Mouse (Mus musculus): ENCODE measurements around the gene Gria2. TPM values are rescaled to one million over a fixed set of nuclear protein-coding genes. Genes with fewer than 3 reads are reported as not detected.

The Gria2 gene
- polyA plus RNA-seq, 2 experiments: 0.03 TPM; not detected in 1

- DNase-seq (ENCODE audit: low read depth in 3 of 3, low spot score in 3 of 3): no peak
- Histone ChIP-seq H3K27me3 (ENCODE audit: control insufficient read depth, insufficient read depth, low read length) (no peaks in the 10 kb centered on the region), H3K36me3 (replicated peaks; ENCODE audit: control insufficient read depth, insufficient read depth, low read depth) (no peaks in the 10 kb centered on the region), H3K27ac (no peak overlapping the region), H3K4me1 (replicated peaks; ENCODE audit: control insufficient read depth in 2 of 2, insufficient read depth in 2 of 2, low read length in 1 of 2) (no peaks in the 10 kb centered on the region), H3K9me3 (ENCODE audit: control insufficient read depth, low read length) (no peaks in the 10 kb centered on the region), H3K4me2 (ENCODE audit: low read depth) (no peak overlapping the region), H3K4me3 (ENCODE audit: insufficient read depth in 1 of 2, low read depth in 2 of 2, low read length in 2 of 2) (no peak overlapping the region), H3K9ac (replicated peaks) (no peak overlapping the region)
- TF ChIP-seq CTCF (IDR thresholded peaks at IDR 0.05; ENCODE audit: low read depth): no peak
- TF ChIP-seq EP300 (IDR thresholded peaks at IDR 0.05; ENCODE audit: low read depth): no peak
- ATAC-seq (ENCODE audit: insufficient read depth): no peak
- 52% methylated on average over 4 of the region's 4 CpGs for WGBS (ENCODE audit: insufficient replicate concordance)
Observed at GRCm38 (mm10) chr3:80780383-80781143, 22.1 kb downstream of the Gria2 start.

- Histone ChIP-seq H3K9me3 (ENCODE audit: control insufficient read depth, low read length) (no peaks in the 10 kb centered on the region), H3K4me3 (ENCODE audit: insufficient read depth in 1 of 2, low read depth in 2 of 2, low read length in 2 of 2) (no peak overlapping the region), H3K9ac (replicated peaks) (no peak overlapping the region), H3K4me2 (ENCODE audit: low read depth) (no peak overlapping the region), H3K36me3 (replicated peaks; ENCODE audit: control insufficient read depth, insufficient read depth, low read depth) (no peaks in the 10 kb centered on the region), H3K4me1 (replicated peaks; ENCODE audit: control insufficient read depth in 2 of 2, insufficient read depth in 2 of 2, low read length in 1 of 2) (no peaks in the 10 kb centered on the region), H3K27ac (no peak overlapping the region), H3K27me3 (ENCODE audit: control insufficient read depth, insufficient read depth, low read length) (no peaks in the 10 kb centered on the region)
- WGBS (ENCODE audit: insufficient replicate concordance): 49% methylated on average over 2 of the region's 2 CpGs
- TF ChIP-seq EP300 (IDR thresholded peaks at IDR 0.05; ENCODE audit: low read depth): no peak
- no peak for TF ChIP-seq CTCF (IDR thresholded peaks at IDR 0.05; ENCODE audit: low read depth)
- DNase-seq (ENCODE audit: low read depth in 3 of 3, low spot score in 3 of 3) (no peak), ATAC-seq (ENCODE audit: insufficient read depth) (no peak)
Observed at GRCm38 (mm10) chr3:80776628-80777027, 26.0 kb downstream of the Gria2 start.

- no peaks in the 10 kb centered on the region for H3K9me3 ChIP-seq (ENCODE audit: control insufficient read depth, low read length)
- H3K36me3 ChIP-seq (replicated peaks; ENCODE audit: control insufficient read depth, insufficient read depth, low read depth): no peaks in the 10 kb centered on the region
- ATAC-seq (ENCODE audit: insufficient read depth) (no peak), DNase-seq (ENCODE audit: low read depth in 3 of 3, low spot score in 3 of 3) (no peak)
- WGBS (ENCODE audit: insufficient replicate concordance): 80% methylated on average over 4 of the region's 4 CpGs
- no peak overlapping the region for H3K27ac ChIP-seq
- TF ChIP-seq CTCF (IDR thresholded peaks at IDR 0.05; ENCODE audit: low read depth) (no peak), EP300 (IDR thresholded peaks at IDR 0.05; ENCODE audit: low read depth) (no peak)
- H3K27me3 ChIP-seq (ENCODE audit: control insufficient read depth, insufficient read depth, low read length): no peaks in the 10 kb centered on the region
- H3K4me2 ChIP-seq (ENCODE audit: low read depth): no peak overlapping the region
- H3K4me1 ChIP-seq (replicated peaks; ENCODE audit: control insufficient read depth in 2 of 2, insufficient read depth in 2 of 2, low read length in 1 of 2): no peaks in the 10 kb centered on the region
- H3K9ac ChIP-seq (replicated peaks): no peak overlapping the region
- no peak overlapping the region for H3K4me3 ChIP-seq (ENCODE audit: insufficient read depth in 1 of 2, low read depth in 2 of 2, low read length in 2 of 2)
Observed at GRCm38 (mm10) chr3:80775971-80776370, 26.7 kb downstream of the Gria2 start.

- WGBS (ENCODE audit: insufficient replicate concordance): 54% methylated on average over 4 of the region's 4 CpGs
- no peak overlapping the region for H3K27ac ChIP-seq
- DNase-seq (ENCODE audit: low read depth in 3 of 3, low spot score in 3 of 3) (no peak), ATAC-seq (ENCODE audit: insufficient read depth) (no peak)
- no peaks in the 10 kb centered on the region for H3K27me3 ChIP-seq (ENCODE audit: control insufficient read depth, insufficient read depth, low read length)
- no peak for TF ChIP-seq EP300 (IDR thresholded peaks at IDR 0.05; ENCODE audit: low read depth)
- TF ChIP-seq CTCF (IDR thresholded peaks at IDR 0.05; ENCODE audit: low read depth): no peak
- no peak overlapping the region for H3K9ac ChIP-seq (replicated peaks)
- H3K4me3 ChIP-seq (ENCODE audit: insufficient read depth in 1 of 2, low read depth in 2 of 2, low read length in 2 of 2): no peak overlapping the region
- no peak overlapping the region for H3K4me2 ChIP-seq (ENCODE audit: low read depth)
- H3K9me3 ChIP-seq (ENCODE audit: control insufficient read depth, low read length): no peaks in the 10 kb centered on the region
- no peaks in the 10 kb centered on the region for H3K4me1 ChIP-seq (replicated peaks; ENCODE audit: control insufficient read depth in 2 of 2, insufficient read depth in 2 of 2, low read length in 1 of 2)
- no peaks in the 10 kb centered on the region for H3K36me3 ChIP-seq (replicated peaks; ENCODE audit: control insufficient read depth, insufficient read depth, low read depth)
Observed at GRCm38 (mm10) chr3:80774005-80774764, 28.4 kb downstream of the Gria2 start.

GRCm38 (mm10) chr3:80773232-80773631 lies 29.4 kb downstream of the Gria2 start:
- WGBS (ENCODE audit: insufficient replicate concordance): 46% methylated on average over 4 of the region's 4 CpGs
- H3K9ac ChIP-seq (replicated peaks): no peak overlapping the region
- ATAC-seq (ENCODE audit: insufficient read depth): no peak

More at GRCm38 (mm10) chr3:80773232-80773631, 29.4 kb downstream of the Gria2 start:
- TF ChIP-seq EP300 (IDR thresholded peaks at IDR 0.05; ENCODE audit: low read depth) (no peak), CTCF (IDR thresholded peaks at IDR 0.05; ENCODE audit: low read depth) (no peak)
- no peaks in the 10 kb centered on the region for H3K4me1 ChIP-seq (replicated peaks; ENCODE audit: control insufficient read depth in 2 of 2, insufficient read depth in 2 of 2, low read length in 1 of 2)
- no peak for DNase-seq (ENCODE audit: low read depth in 3 of 3, low spot score in 3 of 3)
- H3K9me3 ChIP-seq (ENCODE audit: control insufficient read depth, low read length): no peaks in the 10 kb centered on the region
- no peak overlapping the region for H3K4me3 ChIP-seq (ENCODE audit: insufficient read depth in 1 of 2, low read depth in 2 of 2, low read length in 2 of 2)
- H3K27me3 ChIP-seq (ENCODE audit: control insufficient read depth, insufficient read depth, low read length): no peaks in the 10 kb centered on the region
- no peaks in the 10 kb centered on the region for H3K36me3 ChIP-seq (replicated peaks; ENCODE audit: control insufficient read depth, insufficient read depth, low read depth)
- H3K4me2 ChIP-seq (ENCODE audit: low read depth): no peak overlapping the region
- H3K27ac ChIP-seq: no peak overlapping the region
